Mouse (Mus musculus) E14TG2a.4 (cell line): Measurements from ENCODE around the gene Grk6.

ENCODE experiments used
- H3K27me3 ChIP-seq: 2 replicates; pipeline ENCODE4 v1.6.1; 2014; ENCODE audit warnings: low read length, control low read depth; ENCODE audit not compliant: insufficient read depth
- H3K36me3 ChIP-seq: 2 replicates; pipeline ENCODE4 v1.6.1; 2014; ENCODE audit warnings: low read length, control low read depth; ENCODE audit not compliant: insufficient read depth
- H3K4me1 ChIP-seq: replicated peaks from 2 replicates; pipeline ENCODE4 v1.6.1; 2014; ENCODE audit warnings: low read depth, low read length, control low read depth
- H3K4me3 ChIP-seq: replicated peaks from 2 replicates; pipeline ENCODE4 v1.5.1; 2014; ENCODE audit warnings: mild to moderate bottlenecking, low read length
- H3K9me3 ChIP-seq: 2 replicates; pipeline ENCODE4 v1.6.1; 2014; ENCODE audit warnings: low read length, control low read depth
- CTCF ChIP-seq: conservative IDR thresholded peaks from 2 replicates; pipeline ENCODE4 v1.5.1; 2014; ENCODE audit warnings: low read length
- NANOG ChIP-seq: IDR thresholded peaks from 2 replicates; pipeline ENCODE4 v1.6.1; 2014; ENCODE audit warnings: borderline replicate concordance, low read length, mixed read lengths
- POU5F1 ChIP-seq: IDR thresholded peaks from 2 replicates; pipeline ENCODE4 v1.6.1; 2014; ENCODE audit warnings: low read length, borderline replicate concordance

The Grk6 gene

GRCm38 (mm10) chr13:55484520-55485088, 39.7 kb downstream of the Grk6 start:
- TF ChIP-seq CTCF (no peak), POU5F1 (no peak), NANOG (no peak)
- Histone ChIP-seq H3K27me3 (peaks cover 91% of the 10 kb centered on the region), H3K4me3 (no peak overlapping the region), H3K4me1 (peaks cover 63% of the 10 kb centered on the region), H3K9me3 (no peaks in the 10 kb centered on the region), H3K36me3 (0 out of 2 replicates have a peak, but pooled peaks cover 4% of the 10 kb centered on the region)

GRCm38 (mm10) chr13:55486029-55486794, 41.3 kb downstream of the Grk6 start:
- H3K9me3 ChIP-seq, result no peaks in the 10 kb centered on the region
- 0 out of 2 replicates have a peak, but pooled peaks cover 4% of the 10 kb centered on the region for H3K36me3 ChIP-seq
- peaks cover 81% of the 10 kb centered on the region for H3K27me3 ChIP-seq
- H3K4me1 ChIP-seq, result peaks cover 62% of the 10 kb centered on the region
- peak overlapping the region; percentile 82; the same call in 1 of the 2 replicates for H3K4me3 ChIP-seq
- TF ChIP-seq NANOG (no peak), POU5F1 (no peak), CTCF (no peak)

- TF ChIP-seq CTCF (no peak), NANOG (no peak), POU5F1 (no peak)
- Histone ChIP-seq H3K27me3 (peaks cover 83% of the 10 kb centered on the region), H3K9me3 (no peaks in the 10 kb centered on the region), H3K36me3 (0 out of 2 replicates have a peak, but pooled peaks cover 2% of the 10 kb centered on the region), H3K4me3 (peak overlapping the region; percentile 82), H3K4me1 (peaks cover 56% of the 10 kb centered on the region)
These were observed 42.2 kb downstream of the Grk6 start for GRCm38 (mm10) chr13:55486916-55487577.

DNA sequence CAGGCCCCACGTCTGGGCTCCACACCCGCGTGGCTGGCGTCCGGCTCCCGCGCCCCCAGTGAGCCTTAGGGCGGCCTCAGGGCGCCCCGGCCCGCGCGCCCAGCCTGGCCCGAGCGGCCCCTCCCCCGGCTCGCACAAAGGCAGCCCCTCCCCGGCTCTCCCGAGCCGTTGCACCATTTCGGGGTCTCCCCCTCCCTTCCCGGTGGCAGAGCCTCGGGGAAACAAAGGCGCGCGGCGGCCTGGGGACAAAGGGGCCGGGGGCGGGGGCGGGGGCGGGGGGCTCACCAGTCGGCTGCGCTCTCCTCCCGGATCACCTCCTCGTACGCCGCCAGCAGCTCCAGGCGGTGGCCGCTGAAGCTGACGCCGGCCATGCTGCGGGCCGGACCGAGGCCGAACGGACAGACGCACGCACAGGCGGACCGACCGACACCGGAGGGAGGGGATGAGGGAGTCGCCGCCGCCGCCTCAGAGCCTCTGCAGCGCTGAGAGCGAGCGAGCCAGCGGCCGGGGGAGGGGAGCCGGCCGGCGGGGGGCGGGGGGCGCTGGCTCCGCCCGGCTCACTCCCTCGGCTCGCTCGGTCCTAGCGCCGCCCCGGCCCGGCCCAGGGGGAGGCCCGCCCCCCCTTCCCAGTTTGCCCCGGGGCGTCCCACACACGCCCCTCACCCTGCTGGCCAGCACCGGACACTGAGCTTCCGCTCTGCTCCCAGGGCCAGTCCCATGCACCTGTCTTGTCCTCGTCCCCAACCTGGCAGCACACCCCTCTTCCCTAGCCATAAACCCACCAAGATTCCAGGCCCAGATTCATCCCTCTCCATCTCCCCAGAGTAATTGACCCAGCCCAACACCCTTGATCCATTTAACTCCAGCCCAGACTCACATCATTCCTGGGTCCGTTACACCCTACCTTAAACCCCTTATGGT, 43.0 kb downstream of the Grk6 start, which contains the start of gene Dbn1:
Gene Dbn1 (minus strand): TSS at position 534 of the 921 bp plus-strand sequence.
- H3K4me1 ChIP-seq, result peaks cover 48% of the 10 kb centered on the region
- peak within 1 kb of the TSS; percentile 82 for H3K4me3 ChIP-seq
- H3K27me3 ChIP-seq, result peaks cover 83% of the 10 kb centered on the region
- no peak for TF ChIP-seq CTCF
- no peak for TF ChIP-seq POU5F1
- no peak for TF ChIP-seq NANOG
- no peaks in the 10 kb centered on the region for H3K36me3 ChIP-seq
- no peaks in the 10 kb centered on the region for H3K9me3 ChIP-seq

GRCm38 (mm10) chr13:55494257-55494656, 49.4 kb downstream of the Grk6 start:
- Histone ChIP-seq H3K4me1 (peaks cover 52% of the 10 kb centered on the region), H3K36me3 (peaks cover 28% of the 10 kb centered on the region), H3K9me3 (no peaks in the 10 kb centered on the region), H3K27me3 (peaks cover 43% of the 10 kb centered on the region), H3K4me3 (0 out of 2 replicates have a peak overlapping the region, but pooled peaks have one; percentile 5)
- TF ChIP-seq POU5F1 (no peak), NANOG (no peak), CTCF (no peak)

GRCm38 (mm10) chr13:55494883-55495621, 50.2 kb downstream of the Grk6 start:
- H3K4me3 ChIP-seq, result no peak overlapping the region
- peaks cover 34% of the 10 kb centered on the region for H3K36me3 ChIP-seq
- peaks cover 41% of the 10 kb centered on the region for H3K27me3 ChIP-seq
- H3K9me3 ChIP-seq, result no peaks in the 10 kb centered on the region
- TF ChIP-seq CTCF (no peak), POU5F1 (no peak), NANOG (no peak)
- H3K4me1 ChIP-seq, result peaks cover 53% of the 10 kb centered on the region

DNA sequence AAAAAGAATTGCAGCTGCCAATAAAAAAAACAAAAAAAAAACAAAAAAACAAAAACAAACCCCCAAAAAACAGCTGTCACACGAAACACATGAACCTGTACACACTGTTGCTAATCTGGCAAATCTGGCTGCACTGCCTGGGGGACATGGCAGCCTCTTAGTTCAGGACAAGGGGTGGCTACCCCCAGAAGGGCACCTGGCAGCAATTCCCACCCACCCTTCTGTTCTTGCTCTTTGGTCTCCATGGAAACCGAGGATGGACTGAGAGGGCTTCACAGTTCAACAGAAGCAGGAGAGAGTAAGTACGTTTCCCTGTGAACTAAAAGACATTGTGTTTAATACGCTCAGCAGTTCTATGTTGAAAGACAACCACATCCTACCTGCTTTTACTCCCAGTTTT, 50.8 kb downstream of the Grk6 start:
- H3K27me3 ChIP-seq, result peaks cover 41% of the 10 kb centered on the region
- no peak for TF ChIP-seq CTCF
- no peak for TF ChIP-seq POU5F1
- no peak for TF ChIP-seq NANOG
- peaks cover 41% of the 10 kb centered on the region for H3K36me3 ChIP-seq
- no peak overlapping the region for H3K4me3 ChIP-seq
- no peaks in the 10 kb centered on the region for H3K9me3 ChIP-seq
- peaks cover 59% of the 10 kb centered on the region for H3K4me1 ChIP-seq
